Mouse (Mus musculus): ENCODE results near the gene Asb1. TPM values are rescaled to one million over a fixed set of nuclear protein-coding genes. Genes with fewer than 3 reads are reported as not detected.

The Asb1 gene
- polyA plus RNA-seq, 1 experiment = 34.3 TPM

DNA sequence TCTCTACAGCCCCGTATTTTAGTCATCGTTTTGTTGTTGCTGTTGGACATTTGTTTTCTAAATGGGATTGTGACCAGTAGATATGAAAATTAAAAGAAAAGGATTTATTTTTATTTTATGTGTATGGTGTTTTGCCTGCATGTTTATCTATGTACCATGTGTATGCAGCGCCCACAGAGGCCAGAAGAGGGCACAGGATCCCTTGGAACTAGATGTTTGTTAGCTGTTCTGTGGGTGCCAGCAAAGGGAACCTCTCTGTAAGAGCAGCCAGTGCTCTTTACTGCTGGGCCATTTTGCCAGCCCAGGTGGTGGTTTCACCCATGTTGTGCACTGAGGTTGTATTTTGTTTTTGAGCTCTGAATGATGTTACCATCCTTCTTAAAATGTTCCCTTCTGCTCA lies 33.9 kb downstream of the Asb1 start:
- no peak for TF ChIP-seq GATA1 (IDR thresholded peaks at IDR 0.05; ENCODE audit: low read length)

DNA sequence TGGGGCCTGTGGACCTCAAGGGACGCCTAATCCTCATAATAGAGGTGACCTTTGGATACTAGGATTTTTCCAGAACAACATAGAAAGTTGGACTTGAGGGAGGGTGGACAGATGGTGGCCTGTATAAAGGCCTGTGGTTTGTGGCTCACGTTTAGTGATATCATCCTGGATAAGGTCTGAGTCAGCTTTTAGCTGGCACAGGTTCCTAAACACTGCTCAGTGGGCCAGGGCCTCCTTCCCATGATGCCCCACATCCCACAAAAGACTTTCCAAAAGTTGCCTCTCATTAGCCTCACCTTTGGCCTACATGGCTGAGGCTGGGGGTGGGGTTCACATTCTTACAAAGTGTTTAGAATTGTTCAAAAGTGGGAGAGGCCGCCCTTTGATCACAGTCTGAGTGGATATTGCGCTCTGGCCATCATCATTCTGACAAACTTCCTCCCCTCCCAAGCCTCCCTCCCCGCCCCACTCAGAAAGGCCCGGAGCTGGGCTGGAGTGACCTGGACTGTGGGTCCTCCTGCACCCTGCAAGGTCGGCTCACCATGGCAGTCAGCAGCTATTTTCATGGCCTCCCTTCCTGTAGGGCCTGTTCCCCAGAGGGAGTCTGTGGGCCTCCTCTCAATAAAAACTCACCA lies 37.7 kb downstream of the Asb1 start:
- no peak for TF ChIP-seq GATA1 (IDR thresholded peaks at IDR 0.05; ENCODE audit: low read length)

DNA sequence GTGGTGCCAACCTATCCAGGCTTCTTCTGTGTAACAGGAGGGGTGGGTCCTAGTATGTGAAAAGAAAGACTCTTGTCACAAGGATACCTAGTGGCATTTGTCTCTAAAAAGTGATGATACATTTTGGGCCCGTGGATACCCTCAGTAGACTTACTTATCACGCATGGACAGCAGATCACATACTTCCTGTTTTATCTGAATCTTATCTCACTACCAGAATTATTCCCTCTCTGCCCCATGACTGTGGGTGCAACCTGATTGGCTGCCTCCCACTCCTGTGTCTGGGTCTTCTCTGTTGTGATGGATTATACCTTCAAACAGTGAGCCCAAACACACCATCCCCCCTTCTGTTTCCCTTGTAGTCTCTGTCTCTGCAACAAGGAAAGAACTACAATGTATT lies 40.2 kb downstream of the Asb1 start:
- peak; percentile 89 for TF ChIP-seq GATA1 (IDR thresholded peaks at IDR 0.05; ENCODE audit: low read length)

DNA sequence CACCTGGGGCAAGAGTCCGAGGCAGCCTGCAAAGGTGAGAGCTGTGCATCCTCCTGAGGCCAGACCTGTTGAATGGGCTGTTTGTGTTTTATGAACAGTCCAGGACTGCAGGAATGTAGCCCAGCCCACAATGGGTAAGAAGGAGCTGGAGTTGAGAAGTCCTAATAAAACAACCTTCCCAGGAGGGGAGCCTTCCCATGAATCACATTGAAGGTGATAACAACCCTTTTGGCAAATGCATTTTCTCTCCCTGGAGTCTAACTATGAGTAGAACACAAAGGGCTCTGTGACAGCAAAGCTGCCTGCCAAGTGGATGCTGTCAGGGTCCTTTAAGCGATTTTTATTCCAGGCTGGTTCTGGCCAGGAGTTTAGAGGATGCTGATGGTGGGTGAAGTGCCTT lies 40.9 kb downstream of the Asb1 start:
- no peak for TF ChIP-seq GATA1 (IDR thresholded peaks at IDR 0.05; ENCODE audit: low read length)

DNA sequence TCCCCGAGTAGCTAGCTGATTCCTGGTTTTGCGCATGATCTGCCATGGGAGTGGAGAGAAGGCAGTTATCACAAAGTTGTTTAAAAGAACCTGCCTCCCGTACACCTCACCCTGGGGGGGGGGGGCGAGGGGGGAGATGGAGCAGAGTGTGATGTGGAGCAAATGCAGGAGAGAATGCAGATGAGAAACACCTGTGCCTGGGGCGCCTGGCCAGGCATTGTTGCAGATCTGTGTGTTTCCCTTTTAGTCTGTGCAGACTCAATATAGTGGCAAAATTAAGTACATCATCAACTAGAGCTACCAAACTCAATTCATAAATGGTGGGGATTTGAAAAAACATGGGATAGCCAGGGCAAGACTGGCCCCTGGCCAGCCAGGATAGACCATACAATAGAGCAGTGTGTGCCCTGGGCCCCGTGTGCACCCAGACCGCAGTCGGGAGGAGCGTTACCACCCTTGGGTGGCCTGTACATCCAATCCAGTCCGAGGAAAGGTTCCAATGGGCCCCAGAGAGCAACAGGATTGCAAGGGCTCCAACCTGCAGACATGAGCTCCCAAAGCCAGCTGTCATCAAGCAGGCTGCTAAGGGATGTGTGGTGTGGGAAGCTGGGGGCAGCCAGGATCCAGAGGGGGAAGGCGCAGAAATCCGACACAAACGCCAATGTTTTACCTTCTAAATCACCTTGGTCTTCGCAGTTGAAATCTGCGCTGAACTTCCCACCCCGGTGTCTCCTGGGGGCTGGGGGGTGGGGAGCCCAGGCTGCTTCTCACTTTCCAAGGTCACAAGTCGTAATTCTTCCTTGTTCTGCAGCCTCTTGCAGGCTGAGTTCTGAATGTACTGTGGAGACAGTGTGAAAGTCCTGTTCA lies 44.9 kb downstream of the Asb1 start:
- no peak for TF ChIP-seq GATA1 (IDR thresholded peaks at IDR 0.05; ENCODE audit: low read length)

DNA sequence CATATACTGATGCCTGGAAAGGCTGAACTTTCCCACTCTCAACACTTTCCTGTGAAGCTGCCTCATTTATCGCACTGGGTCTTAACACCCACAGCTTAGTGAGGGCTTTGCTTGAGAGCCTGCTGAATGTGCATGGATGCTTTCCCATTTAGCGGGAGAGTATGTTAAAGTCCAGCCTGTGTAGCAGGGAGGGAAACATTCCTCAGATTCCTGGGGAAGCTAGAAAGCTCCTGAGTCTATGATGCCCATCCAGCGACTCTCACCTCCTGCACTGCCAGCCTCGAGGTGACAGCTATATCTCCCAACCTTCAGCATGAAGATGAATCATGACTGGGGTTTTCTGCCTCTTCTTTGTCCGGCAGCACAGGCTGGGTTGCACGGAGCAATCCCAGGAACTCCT lies 49.4 kb downstream of the Asb1 start:
- TF ChIP-seq GATA1 (IDR thresholded peaks at IDR 0.05; ENCODE audit: low read length) = no peak

DNA sequence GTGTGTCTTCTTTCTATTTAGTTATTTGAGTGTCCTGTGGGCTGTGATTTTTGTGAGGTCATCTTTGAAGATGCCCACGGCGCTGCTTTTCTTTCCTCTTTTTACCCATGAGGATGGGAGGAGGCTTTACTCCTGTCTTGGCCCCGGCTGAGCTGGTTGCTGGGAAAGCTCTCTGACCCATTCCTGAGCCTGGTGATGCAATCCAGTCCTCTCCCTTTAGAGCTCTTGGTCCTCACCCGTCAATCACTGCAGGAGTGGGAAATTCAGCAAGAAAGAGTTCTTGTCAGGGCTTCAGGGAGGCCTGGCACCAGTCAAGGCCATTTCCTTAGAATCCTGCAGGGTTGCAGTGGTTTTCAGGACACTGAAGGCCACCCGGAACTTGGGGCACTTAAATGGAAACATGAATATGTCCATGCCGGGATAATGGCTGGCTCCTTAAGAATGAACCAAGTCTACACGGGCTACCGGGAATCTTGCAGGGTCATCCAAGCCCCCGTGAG lies 55.2 kb downstream of the Asb1 start:
- TF ChIP-seq GATA1 (IDR thresholded peaks at IDR 0.05; ENCODE audit: low read length) = no peak

DNA sequence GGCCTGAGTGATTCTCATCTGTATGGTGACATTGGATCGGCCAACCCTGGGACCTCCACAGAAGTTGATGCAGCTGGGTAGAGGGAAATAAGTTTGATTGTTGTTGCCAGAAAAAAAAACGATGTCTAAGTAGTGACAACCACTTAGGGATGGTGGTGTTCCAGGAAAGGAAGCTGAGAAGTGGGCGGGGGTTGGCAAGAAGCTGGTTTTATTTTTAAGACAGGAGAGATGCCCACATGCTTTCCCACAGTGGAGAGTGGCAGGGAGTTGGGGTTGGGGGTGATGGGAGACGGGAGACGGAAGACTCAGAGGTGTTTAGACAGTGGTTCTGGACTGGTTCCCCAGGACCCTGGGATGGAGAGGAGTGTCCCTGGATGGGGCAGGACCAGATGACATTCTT lies 57.3 kb downstream of the Asb1 start:
- no peak for TF ChIP-seq GATA1 (IDR thresholded peaks at IDR 0.05; ENCODE audit: low read length)

DNA sequence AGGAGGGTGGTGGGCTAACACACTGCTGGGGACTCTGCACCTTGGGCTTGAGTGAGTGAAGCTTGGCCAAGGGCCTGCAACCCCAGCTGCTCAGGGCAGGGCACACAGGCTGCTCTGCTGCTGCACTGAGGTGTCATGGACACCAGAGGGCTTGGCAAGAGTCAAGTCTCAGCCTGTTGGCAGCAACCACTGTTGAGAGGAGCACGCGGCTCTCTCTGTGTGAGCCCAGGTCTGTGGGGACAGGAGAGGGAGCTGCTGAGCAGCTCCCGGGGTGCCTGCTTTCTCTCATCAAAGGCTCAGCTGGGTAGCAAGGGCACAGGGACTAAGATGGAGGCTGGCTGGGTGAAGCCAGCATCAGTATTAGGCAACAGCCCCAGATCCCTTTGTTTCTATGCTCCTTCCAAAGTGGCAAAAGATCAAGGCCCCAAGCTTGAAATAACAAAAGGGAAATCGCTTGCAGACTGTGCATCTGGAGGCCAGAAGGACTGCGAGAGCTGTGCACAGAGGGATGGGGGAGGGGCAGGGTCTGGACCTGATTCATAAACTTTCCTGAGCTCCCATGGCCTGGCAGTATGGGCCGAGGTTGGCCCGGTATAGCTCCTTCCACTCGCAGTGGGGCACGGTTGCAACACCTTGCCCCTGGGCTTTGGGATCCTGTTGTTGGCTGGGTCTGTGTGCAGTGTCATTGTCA lies 60.5 kb downstream of the Asb1 start:
- TF ChIP-seq GATA1 (IDR thresholded peaks at IDR 0.05; ENCODE audit: low read length) = no peak

DNA sequence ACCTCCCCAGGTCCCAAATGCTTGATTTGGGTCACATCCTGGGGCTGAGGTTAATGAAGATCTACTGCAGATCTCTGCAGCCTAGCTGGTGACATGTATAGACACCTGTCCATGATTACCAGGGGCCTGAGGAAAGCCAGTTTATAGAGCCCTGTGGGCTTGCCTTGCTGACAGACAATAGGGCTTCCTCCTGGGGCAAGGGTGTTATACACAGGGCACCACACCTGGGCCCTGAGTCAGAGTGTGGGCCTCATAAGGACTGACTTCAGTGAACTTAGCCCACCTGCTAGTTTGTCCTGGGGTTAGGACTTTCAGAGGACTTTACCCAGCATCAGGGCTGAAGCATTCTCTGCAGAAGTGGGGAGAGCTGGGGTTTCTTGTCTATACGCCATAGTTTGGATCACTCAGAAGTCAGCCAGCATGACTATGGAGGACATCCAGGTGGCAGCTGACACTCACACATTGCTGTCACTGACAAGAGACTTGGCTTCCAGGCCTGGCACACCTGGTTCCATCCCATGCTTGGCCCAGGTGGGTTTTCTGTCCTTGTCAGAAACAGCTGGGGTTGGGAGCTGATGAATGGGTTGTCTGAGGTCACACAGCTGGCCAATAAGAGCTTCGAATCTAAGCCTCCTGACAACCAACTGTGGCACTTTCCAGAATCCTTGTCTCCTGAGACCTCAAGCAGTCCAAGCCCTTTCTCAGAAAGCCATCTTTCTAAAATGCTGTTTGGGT lies 61.2 kb downstream of the Asb1 start:
- no peak for TF ChIP-seq GATA1 (IDR thresholded peaks at IDR 0.05; ENCODE audit: low read length)

DNA sequence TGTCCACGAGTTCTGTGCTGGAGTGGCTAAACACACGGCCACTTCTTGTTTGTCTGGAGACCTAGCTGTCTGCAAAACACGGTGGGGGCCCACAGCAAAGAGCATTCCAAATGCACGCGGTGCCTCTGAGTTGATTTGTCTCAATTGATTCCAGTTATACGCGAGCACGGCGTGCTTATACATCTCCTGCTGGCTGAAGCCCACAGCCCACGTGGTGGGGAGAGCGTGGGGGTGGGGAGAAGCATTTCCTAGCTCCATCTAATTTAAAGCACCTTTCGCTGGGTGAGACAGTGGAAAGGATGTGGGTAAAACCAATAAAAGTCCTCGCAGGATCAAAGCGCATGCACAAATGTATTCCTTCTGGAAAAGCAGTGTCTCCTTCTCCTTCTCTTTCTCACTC lies 65.3 kb downstream of the Asb1 start:
- no peak for TF ChIP-seq GATA1 (IDR thresholded peaks at IDR 0.05; ENCODE audit: low read length)

DNA sequence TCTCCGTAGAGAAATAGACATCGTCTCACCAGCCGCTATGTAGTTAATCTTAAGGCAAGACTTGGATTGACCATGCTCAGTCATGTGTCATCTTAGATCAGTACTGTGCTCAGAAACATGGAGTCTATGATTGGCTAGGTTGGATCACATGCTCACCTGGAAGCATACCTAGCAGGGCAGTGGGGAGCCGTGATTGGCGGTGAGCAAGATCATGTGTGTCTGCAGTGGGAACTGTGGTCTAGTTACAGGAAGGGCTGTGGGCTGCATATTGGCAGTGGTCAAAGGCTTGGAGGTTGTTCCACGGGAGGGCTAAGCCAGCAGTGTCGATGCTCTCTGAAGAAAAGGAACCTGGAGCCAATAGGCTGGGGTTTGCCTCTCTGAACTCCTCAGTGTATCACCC lies 66.4 kb downstream of the Asb1 start:
- no peak for TF ChIP-seq GATA1 (IDR thresholded peaks at IDR 0.05; ENCODE audit: low read length)

DNA sequence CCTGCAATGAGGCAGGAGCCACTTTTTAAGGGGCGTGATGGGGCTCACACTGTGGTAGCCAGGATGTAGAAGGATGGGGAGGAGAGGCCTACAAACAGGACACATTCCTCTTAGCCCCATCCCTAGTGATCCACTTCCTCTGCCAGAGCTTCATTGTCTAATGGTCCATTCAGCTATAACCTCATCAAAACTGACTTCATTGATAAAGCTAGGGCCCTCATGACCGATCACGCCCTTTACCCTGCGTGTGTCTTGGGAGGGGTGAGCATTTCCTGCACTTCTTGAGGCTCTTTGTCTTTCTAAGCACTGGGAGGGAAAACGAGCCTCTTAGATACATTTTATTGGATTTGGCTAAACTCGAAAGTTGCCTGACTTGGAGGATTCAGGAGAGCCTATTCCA lies 66.8 kb downstream of the Asb1 start:
- no peak for TF ChIP-seq GATA1 (IDR thresholded peaks at IDR 0.05; ENCODE audit: low read length)

Other genes with a start within 250 kb of the Asb1 start
- 2.6 and 3.8 TPM in 2 replicates for gene Scly, start 242.2 kb upstream of the Asb1 start, polyA plus RNA-seq (2012)
- 0.63 and 0.87 TPM in 2 replicates for gene Espnl, start 218.5 kb upstream of the Asb1 start, polyA plus RNA-seq (2012)
- gene Klhl30, start 189.5 kb upstream of the Asb1 start, polyA plus RNA-seq (2012) = not detected in 2 replicates
- gene Erfe, start 174.1 kb upstream of the Asb1 start, polyA plus RNA-seq (2012) = 2.2 and 2.3 TPM in 2 replicates
- gene Ilkap, start 141.7 kb upstream of the Asb1 start, polyA plus RNA-seq (2012) = 106 and 149 TPM in 2 replicates
- 52.3 and 62.8 TPM in 2 replicates for gene Hes6, start 126.5 kb upstream of the Asb1 start, polyA plus RNA-seq (2012)
- gene Per2, start 81.2 kb upstream of the Asb1 start, polyA plus RNA-seq (2012) = 9.0 and 11.0 TPM in 2 replicates
- gene Traf3ip1, start 45.9 kb upstream of the Asb1 start, polyA plus RNA-seq (2012) = 19.4 and 22.7 TPM in 2 replicates